Mouse (Mus musculus): ENCODE measurements around the gene Steap1.

DNA sequence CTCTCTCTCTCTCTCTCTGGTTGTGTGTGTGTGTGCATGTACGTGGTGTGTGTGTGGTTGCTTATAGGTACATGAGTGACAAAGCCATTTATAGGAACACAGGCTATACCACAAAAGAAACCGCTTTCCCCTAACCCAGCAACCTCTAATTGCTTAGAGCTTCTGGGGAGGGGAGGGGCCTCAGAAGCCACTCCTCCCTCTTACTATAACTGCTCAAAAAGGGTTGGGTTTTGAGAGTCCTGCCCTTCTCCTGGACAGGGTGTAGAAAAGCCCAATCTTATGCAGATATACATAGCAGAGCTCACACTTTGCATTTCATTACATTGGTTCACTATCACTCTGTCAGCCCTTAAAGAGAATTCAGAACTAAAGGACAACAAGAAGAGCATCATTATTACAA, 48.7 kb downstream of the Steap1 start:
- TF ChIP-seq CEBPB (IDR thresholded peaks at IDR 0.05; ENCODE audit: insufficient read depth, poor library complexity, severe bottlenecking): no peak
- no peak for TF ChIP-seq POLR2A (IDR thresholded peaks at IDR 0.05; ENCODE audit: insufficient read length, low read depth)
- TF ChIP-seq REST (IDR thresholded peaks at IDR 0.05; ENCODE audit: insufficient read depth, insufficient read length): no peak
- TF ChIP-seq POLR2AphosphoS2 (IDR thresholded peaks at IDR 0.05; ENCODE audit: insufficient read length, low read depth): no peak
- no peak for TF ChIP-seq MYOD1 (IDR thresholded peaks at IDR 0.05; ENCODE audit: control insufficient read depth in 1 of 3, insufficient read length in 2 of 3, low read depth in 2 of 3)
- TF ChIP-seq TCF12 (IDR thresholded peaks at IDR 0.05; ENCODE audit: insufficient read depth, poor library complexity, severe bottlenecking): no peak
- TF ChIP-seq MYOG (IDR thresholded peaks at IDR 0.05; ENCODE audit: control insufficient read depth in 1 of 3, insufficient read depth in 1 of 3, insufficient read length in 2 of 3, low read depth in 2 of 3): no peak
- no peak for TF ChIP-seq E2F4 (IDR thresholded peaks at IDR 0.05; ENCODE audit: insufficient read depth)
